Mouse (Mus musculus) cortical plate, adult 2 months (tissue): ENCODE data around the gene Gm21954. TPM values are rescaled to one million over a fixed set of nuclear protein-coding genes. Genes with fewer than 3 reads are reported as not detected.

ENCODE experiments used
- H3K27ac ChIP-seq: fragments of 200-500 bp; 2 replicates; pipeline ENCODE4 v1.5.1; 2012; ENCODE audit warnings: low read length, control low read depth, inconsistent platforms; ENCODE audit not compliant: insufficient read depth
- H3K4me1 ChIP-seq: fragments of 200-500 bp; 2 replicates; pipeline ENCODE4 v1.6.1; 2011; ENCODE audit warnings: low read length; ENCODE audit not compliant: control insufficient read depth, insufficient read depth
- H3K4me3 ChIP-seq: fragments of 200-500 bp; 2 replicates; pipeline ENCODE4 v1.5.1; 2011; ENCODE audit warnings: mild to moderate bottlenecking, low read length, control low read depth; ENCODE audit not compliant: insufficient read depth
- CTCF ChIP-seq: fragments of 200-500 bp; IDR thresholded peaks from 2 replicates; pipeline ENCODE4 v1.5.1; 2011; ENCODE audit warnings: mild to moderate bottlenecking, control low read depth, low read length; ENCODE audit not compliant: insufficient read depth; ENCODE audit errors: extremely low read depth
- POLR2A ChIP-seq: fragments of 200-500 bp; IDR thresholded peaks from 2 replicates; pipeline ENCODE4 v1.6.1; 2011; ENCODE audit warnings: mild to moderate bottlenecking, low read length, control low read depth; ENCODE audit not compliant: insufficient read depth; ENCODE audit errors: extremely low read depth
- polyA plus RNA-seq: library from polyadenylated mRNA; depleted of rRNA; stranded (reverse); fragments of >200 nt; gene quantifications from 2 replicates; pipeline ENCODE4 v1.2.3, GENCODE M21; 2012

The Gm21954 gene
- polyA plus RNA-seq, 1 experiment = not detected

DNA sequence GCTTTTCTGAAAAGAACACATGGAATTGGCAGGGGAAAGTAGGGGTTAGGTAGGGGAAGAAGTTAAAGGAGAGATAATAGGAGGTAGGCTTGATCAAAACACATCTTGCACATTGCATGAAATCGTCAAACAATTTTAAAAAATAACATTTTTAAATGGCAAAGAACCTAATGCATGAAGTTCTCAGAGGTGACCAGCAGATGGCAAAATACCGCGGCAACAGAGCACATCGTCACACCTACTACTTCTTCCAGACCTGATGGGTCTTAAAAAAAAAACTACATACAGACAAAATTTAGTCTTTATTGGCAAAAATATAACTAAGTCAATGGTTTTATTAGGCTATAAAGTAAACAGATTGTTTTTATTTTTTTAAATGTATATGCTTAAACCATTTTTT, 22.3 kb upstream of the Gm21954 start:
- peaks cover 3% of the 10 kb centered on the region; the same call in 1 of the 2 replicates for H3K4me1 ChIP-seq
- H3K4me3 ChIP-seq = no peak overlapping the region
- TF ChIP-seq CTCF (peak; percentile 48), POLR2A (no peak)
- no peak overlapping the region for H3K27ac ChIP-seq

GRCm38 (mm10) chr3:55492021-55492420, 20.0 kb upstream of the Gm21954 start:
- Histone ChIP-seq H3K27ac (no peak overlapping the region), H3K4me1 (peaks cover 4% of the 10 kb centered on the region), H3K4me3 (no peak overlapping the region)
- TF ChIP-seq POLR2A (no peak), CTCF (no peak)

DNA sequence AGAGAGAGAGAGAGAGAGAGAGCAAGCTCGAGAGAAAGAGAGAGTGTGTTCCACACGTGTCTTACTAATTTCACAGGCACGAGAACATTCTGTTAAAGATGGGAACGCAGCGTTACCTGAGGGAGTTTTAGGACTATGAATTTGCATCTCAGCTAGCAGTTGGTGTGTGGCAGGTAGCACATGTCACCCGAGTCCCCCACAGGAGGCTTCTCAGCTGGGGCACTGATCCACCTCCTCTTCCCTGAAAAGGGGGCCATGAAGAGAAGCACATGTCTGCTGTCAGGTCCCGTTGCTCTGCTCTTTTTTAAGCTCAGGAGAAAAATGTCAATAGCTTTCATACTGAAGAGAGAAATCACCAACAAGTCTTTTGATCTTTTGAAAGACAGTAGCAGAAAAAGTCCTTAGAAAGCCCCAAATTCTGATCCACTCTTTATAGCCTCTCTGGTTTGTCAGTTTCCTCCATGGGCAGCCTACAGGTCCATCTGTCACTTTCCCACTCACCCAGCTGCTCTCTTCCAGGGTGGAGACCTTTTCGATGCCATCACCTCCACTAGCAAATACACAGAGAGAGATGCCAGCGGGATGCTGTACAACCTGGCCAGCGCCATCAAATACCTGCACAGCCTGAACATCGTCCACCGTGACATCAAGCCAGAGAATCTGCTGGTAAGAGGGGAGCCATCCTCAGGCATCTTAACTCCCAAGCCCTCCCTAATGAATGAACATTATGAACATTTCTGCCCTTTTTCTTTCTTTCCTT, 17.4 kb upstream of the Gm21954 start:
- H3K4me3 ChIP-seq = no peak overlapping the region
- H3K4me1 ChIP-seq = peaks cover 4% of the 10 kb centered on the region
- H3K27ac ChIP-seq = peak overlapping the region; percentile 33; the same call in 1 of the 2 replicates
- TF ChIP-seq CTCF (no peak), POLR2A (no peak)

- Histone ChIP-seq H3K27ac (no peak overlapping the region), H3K4me1 (peaks cover 5% of the 10 kb centered on the region), H3K4me3 (no peak overlapping the region)
- TF ChIP-seq POLR2A = no peak
- TF ChIP-seq CTCF = no peak
Observed at GRCm38 (mm10) chr3:55483328-55483727, 11.3 kb upstream of the Gm21954 start.

DNA sequence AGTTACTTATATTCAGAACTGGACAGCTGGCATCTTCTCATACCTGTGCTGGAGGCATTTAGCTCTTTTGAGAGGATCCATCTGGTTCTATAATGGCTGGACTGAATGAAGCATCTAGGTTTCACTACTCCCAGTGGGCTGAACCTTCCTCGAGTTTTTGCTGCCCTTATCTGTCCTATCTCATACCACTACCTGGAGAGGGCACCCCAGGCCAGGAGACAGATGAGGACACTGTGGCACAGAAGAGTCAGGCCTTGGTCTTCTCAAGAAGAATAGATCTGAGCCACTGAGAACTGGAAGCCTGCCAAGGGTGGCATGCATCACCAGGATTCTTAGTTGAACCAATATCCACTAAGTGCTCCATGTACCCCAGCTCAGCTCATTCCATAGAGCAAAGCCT, 9.1 kb upstream of the Gm21954 start:
- Histone ChIP-seq H3K4me1 (peaks cover 6% of the 10 kb centered on the region), H3K4me3 (no peak overlapping the region), H3K27ac (no peak overlapping the region)
- TF ChIP-seq CTCF (no peak), POLR2A (no peak)

GRCm38 (mm10) chr3:55479306-55479705, 7.3 kb upstream of the Gm21954 start:
- TF ChIP-seq CTCF = no peak
- no peak for TF ChIP-seq POLR2A
- H3K4me1 ChIP-seq = peaks cover 7% of the 10 kb centered on the region
- no peak overlapping the region for H3K27ac ChIP-seq
- H3K4me3 ChIP-seq = no peak overlapping the region

- H3K4me1 ChIP-seq = peaks cover 6% of the 10 kb centered on the region
- TF ChIP-seq CTCF = no peak
- no peak for TF ChIP-seq POLR2A
- no peak overlapping the region for H3K4me3 ChIP-seq
- no peak overlapping the region for H3K27ac ChIP-seq
Observed at GRCm38 (mm10) chr3:55476694-55477093, 4.7 kb upstream of the Gm21954 start.

DNA sequence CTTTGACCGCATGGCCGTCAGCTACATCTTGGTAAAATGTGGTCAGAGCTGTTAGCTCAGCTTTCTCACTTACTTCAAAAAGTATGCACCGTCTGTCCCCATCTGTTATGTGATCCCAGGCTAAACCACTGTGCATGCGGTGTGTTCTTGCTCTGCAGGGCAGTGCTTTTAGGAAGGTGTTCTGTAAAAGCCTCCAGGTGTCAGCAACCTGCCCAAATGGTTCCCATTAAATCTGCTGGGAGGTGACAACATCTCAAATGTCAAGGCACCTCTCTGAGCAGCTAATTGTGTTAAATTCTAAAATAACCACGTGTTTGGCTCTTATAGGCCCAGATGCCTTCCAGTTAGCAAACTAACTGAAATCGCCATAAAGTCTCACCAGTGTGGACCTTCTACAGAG, 1.1 kb upstream of the Gm21954 start:
- Histone ChIP-seq H3K4me1 (peaks cover 8% of the 10 kb centered on the region), H3K27ac (no peak overlapping the region), H3K4me3 (no peak overlapping the region)
- TF ChIP-seq CTCF = no peak
- no peak for TF ChIP-seq POLR2A

DNA sequence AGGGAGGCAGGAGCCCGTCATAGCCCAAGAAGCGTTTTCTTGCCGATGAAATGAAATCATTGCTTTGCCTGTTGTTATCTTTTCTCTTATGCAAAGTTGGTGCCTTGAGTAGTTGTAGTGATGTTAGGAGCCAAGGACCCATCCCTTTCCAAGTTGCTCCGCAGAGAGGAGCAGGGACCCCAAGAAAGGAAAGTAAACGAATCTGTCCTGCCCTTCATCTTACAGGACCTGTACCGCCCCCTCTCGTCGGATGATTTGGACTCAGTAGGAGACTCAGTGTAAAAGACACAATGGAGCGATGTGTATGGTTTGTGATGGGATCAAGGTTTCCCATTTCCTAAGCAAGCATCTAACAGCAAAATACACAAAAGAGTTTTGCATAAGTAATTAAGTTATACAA, 5.7 kb downstream of the Gm21954 start:
- Histone ChIP-seq H3K4me3 (peak overlapping the region; percentile 51), H3K27ac (peak overlapping the region; percentile 69), H3K4me1 (peaks cover 5% of the 10 kb centered on the region; the same call in 1 of the 2 replicates)
- no peak for TF ChIP-seq POLR2A
- 0 out of 2 replicates have a peak, but pooled peaks have one; percentile 30 for TF ChIP-seq CTCF

GRCm38 (mm10) chr3:55465785-55466184, 6.2 kb downstream of the Gm21954 start:
- TF ChIP-seq POLR2A = peak; percentile 26
- no peak for TF ChIP-seq CTCF
- peak overlapping the region; percentile 69 for H3K27ac ChIP-seq
- peaks cover 4% of the 10 kb centered on the region; the same call in 1 of the 2 replicates for H3K4me1 ChIP-seq
- H3K4me3 ChIP-seq = peak overlapping the region; percentile 51

- H3K4me3 ChIP-seq = peak overlapping the region; percentile 51
- peak overlapping the region; percentile 95 for H3K27ac ChIP-seq
Observed at GRCm38 (mm10) chr3:55464226-55464625, 7.8 kb downstream of the Gm21954 start.

More at GRCm38 (mm10) chr3:55464226-55464625, 7.8 kb downstream of the Gm21954 start:
- TF ChIP-seq POLR2A (no peak), CTCF (no peak)
- peaks cover 4% of the 10 kb centered on the region; the same call in 1 of the 2 replicates for H3K4me1 ChIP-seq
